Mouse (Mus musculus) kidney, postnatal 0 days (tissue): ENCODE measurements around the gene Nol6. TPM values are rescaled to one million over a fixed set of nuclear protein-coding genes. Genes with fewer than 3 reads are reported as not detected.
"Not testable (repeated sequence)": the region's sequence is repeated elsewhere in the genome, so short reads cannot be mapped to it uniquely, and the experiment has no call there.

Source experiments
- ATAC-seq: fragments of 200-750 bp; cut with Nextera tagmentation; replicated peaks from 2 replicates; pipeline ENCODE4 v1.8.0; 2017; ENCODE audit warnings: low read depth, moderate number of reproducible peaks, moderate TSS enrichment, moderate library complexity; ENCODE audit not compliant: low FRiP score
- DNase-seq: peaks from one replicate; pipeline ENCODE4 v3.0.0-alpha.2; 2016; ENCODE audit warnings: low spot score
- H3K27ac ChIP-seq: fragments of 300-500 bp; sonication (generic); 2 replicates; pipeline ENCODE4 v1.5.1; 2014; ENCODE audit warnings: mild to moderate bottlenecking
- H3K27me3 ChIP-seq: fragments of 300-500 bp; sonication (generic); 2 replicates; pipeline ENCODE4 v1.6.1; 2014; ENCODE audit warnings: low read length, mixed read lengths; ENCODE audit not compliant: insufficient read depth
- H3K36me3 ChIP-seq: fragments of 300-500 bp; sonication (generic); 2 replicates; pipeline ENCODE4 v1.6.1; 2014; ENCODE audit warnings: low read length, mixed read lengths; ENCODE audit not compliant: insufficient read depth
- H3K4me1 ChIP-seq: fragments of 300-500 bp; sonication (generic); replicated peaks from 2 replicates; pipeline ENCODE4 v1.6.1; 2014; ENCODE audit warnings: antibody characterized with exemption, low read length, mixed read lengths; ENCODE audit not compliant: insufficient read depth
- H3K4me2 ChIP-seq: fragments of 300-500 bp; sonication (generic); 2 replicates; pipeline ENCODE4 v1.6.1; 2014; ENCODE audit warnings: mild to moderate bottlenecking, low read length, moderate library complexity, mixed read lengths
- H3K4me3 ChIP-seq: fragments of 300-500 bp; sonication (generic); replicated peaks from 2 replicates; pipeline ENCODE4 v1.5.1; 2014; ENCODE audit warnings: low read depth, low read length
- H3K9ac ChIP-seq: fragments of 300-500 bp; sonication (generic); 2 replicates; pipeline ENCODE4 v1.6.1; 2014; ENCODE audit warnings: low read depth, low read length
- H3K9me3 ChIP-seq: fragments of 300-500 bp; sonication (generic); replicated peaks from 2 replicates; pipeline ENCODE4 v1.6.1; 2016; ENCODE audit warnings: low read length, inconsistent platforms, mixed read lengths
- CTCF ChIP-seq: IDR thresholded peaks from 2 replicates; pipeline ENCODE4 v1.5.1; 2016; ENCODE audit warnings: antibody characterized with exemption, low read depth, mild to moderate bottlenecking, moderate library complexity
- WGBS: fragments of 180-500 bp; shearing (Covaris S2); extraction: QIAGEN DNeasy Blood & Tissue Kit; methylation state at CpG from one replicate; pipeline ENCODE4 v1.1.7; 2014; 5-methylcytosine and 5-hydroxymethylcytosine counted together
- polyA plus RNA-seq: library from polyadenylated mRNA; unstranded; fragments of >200 nt; fragmentation: Nextera tagmentation; extraction: Ambion mirVana; gene quantifications from 2 replicates; pipeline ENCODE4 v1.2.1, GENCODE M21; 2015

Nol6 gene
- polyA plus RNA-seq, 1 experiment from 2014 or later = 18.1 TPM

DNA sequence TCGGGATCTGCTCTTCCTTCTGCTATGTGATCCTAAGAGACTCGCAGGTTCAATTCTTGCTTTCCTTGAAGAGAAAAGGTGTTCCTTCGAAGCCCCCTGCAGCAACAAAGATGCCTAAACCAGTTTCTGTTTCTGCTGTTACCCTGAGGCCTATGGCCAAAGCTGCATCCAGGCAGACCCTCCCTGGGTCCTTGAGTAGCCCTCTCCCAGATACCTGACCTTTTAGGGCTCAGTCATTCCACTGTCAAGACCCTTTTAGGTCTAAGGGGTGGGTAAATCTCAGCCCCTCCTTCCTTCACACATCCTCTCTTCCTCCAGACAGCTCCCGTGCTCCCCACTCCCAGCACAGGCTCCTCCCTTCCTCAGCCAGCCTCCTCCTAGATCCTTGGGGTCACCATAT is 35.1 kb downstream of the Nol6 start:
- 80% methylated on average over 4 of the region's 4 CpGs for WGBS
- Histone ChIP-seq H3K27ac (no peak overlapping the region), H3K4me1 (peaks cover 4% of the 10 kb centered on the region; the same call in 1 of the 2 replicates), H3K4me3 (no peak overlapping the region), H3K4me2 (no peak overlapping the region), H3K36me3 (no peaks in the 10 kb centered on the region), H3K9me3 (no peaks in the 10 kb centered on the region), H3K9ac (no peak overlapping the region), H3K27me3 (no peaks in the 10 kb centered on the region)
- no peak for TF ChIP-seq CTCF
- DNase-seq (no peak), ATAC-seq (no peak)

DNA sequence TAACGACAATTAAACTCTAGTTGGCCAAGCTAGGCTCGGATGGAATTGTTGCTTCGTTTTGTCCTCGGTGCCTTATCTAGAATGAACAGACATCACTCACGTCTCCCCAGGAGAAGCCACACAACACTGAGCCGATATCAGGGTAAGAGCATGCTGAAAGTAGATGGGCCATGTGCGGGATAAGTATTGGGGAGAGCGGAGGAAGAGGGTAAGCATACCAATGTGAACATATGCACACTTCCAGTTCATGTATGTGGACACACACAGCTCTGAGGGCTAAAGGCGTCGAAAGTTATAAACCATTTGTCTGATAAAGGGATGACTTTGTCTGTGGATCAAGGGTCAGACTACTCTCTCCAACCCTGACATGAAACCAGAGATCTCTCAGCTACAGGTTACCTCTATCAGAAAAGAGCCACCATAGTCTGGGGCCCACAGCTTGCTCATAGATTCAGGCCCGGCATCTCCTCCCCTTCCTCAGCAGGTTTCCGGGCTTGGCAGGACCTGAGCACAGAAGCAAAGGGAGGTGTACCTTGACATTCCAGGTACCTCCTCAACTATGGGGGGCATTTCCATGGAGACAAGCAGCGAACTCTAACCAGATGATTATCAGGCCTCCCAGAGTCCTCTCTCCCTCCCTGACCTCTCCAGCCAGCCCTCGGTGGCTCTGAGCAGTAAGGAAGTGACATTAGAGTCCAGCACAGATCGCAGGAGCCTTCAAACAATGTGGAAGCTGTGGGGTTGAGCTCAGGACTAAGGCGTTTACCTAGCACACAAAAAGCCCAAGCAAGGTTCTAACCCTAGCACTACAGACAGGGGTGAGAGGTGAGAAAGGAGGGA is 36.6 kb downstream of the Nol6 start:
- Histone ChIP-seq H3K36me3 (no peaks in the 10 kb centered on the region), H3K27me3 (no peaks in the 10 kb centered on the region), H3K9ac (no peak overlapping the region), H3K4me1 (peaks cover 4% of the 10 kb centered on the region; the same call in 1 of the 2 replicates), H3K4me2 (no peak overlapping the region), H3K4me3 (no peak overlapping the region), H3K9me3 (no peaks in the 10 kb centered on the region), H3K27ac (peak overlapping the region; percentile 47; the same call in 1 of the 2 replicates)
- no peak for TF ChIP-seq CTCF
- 75% methylated on average over 16 of the region's 16 CpGs for WGBS
- DNase-seq = no peak
- peak; percentile 70 for ATAC-seq

DNA sequence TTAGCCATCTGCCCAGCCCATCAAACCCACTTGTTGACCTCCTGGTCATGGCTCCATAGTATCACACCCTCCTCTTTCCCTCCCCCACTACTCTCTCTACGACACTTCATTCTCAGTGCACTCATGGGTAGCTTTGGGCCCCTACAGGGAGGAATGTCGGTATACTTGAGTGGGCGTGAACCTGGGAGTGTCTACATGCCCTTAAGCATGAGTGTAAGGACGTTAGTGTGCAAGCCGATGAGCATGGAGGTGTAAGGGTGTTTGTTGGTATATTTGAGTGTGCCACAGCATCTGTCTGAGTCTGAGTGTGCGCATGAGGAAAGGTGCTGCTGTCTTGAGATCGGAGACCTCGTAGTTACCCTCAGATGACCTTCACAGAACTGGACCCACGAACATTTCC is 37.3 kb downstream of the Nol6 start:
- Histone ChIP-seq H3K27me3 (no peaks in the 10 kb centered on the region), H3K4me1 (peaks cover 4% of the 10 kb centered on the region; the same call in 1 of the 2 replicates), H3K9ac (no peak overlapping the region), H3K27ac (peak overlapping the region; percentile 47; the same call in 1 of the 2 replicates), H3K36me3 (no peaks in the 10 kb centered on the region), H3K4me2 (no peak overlapping the region), H3K9me3 (no peaks in the 10 kb centered on the region), H3K4me3 (no peak overlapping the region)
- DNase-seq (no peak), ATAC-seq (no peak)
- WGBS = 61% methylated on average over 9 of the region's 9 CpGs
- no peak for TF ChIP-seq CTCF

DNA sequence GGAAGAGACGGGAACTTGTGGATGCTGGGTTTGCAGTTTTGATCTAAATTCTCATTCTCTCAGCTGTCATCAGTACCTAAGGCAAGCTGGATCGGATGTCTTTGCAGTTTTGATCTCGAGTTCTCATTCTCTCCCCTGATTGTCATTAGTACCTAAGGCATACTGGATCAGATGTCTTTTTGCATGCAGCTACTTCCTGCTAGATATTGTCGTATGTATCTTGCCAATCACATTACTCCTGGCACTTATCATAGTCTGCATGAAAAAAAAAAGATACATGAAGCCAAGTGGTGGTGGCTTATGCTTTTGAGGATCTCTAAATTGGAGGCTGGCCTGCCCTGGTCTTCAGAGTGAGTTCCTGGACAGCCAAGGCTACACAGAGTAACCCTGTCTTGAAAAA is 39.4 kb downstream of the Nol6 start:
- Histone ChIP-seq H3K4me3 (no peak overlapping the region), H3K27ac (no peak overlapping the region), H3K36me3 (no peaks in the 10 kb centered on the region), H3K9me3 (no peaks in the 10 kb centered on the region), H3K27me3 (no peaks in the 10 kb centered on the region), H3K9ac (no peak overlapping the region), H3K4me1 (no peaks in the 10 kb centered on the region), H3K4me2 (no peak overlapping the region)
- WGBS = 71% methylated on average over 4 of the region's 4 CpGs
- TF ChIP-seq CTCF = no peak
- ATAC-seq = no peak
- no peak for DNase-seq

DNA sequence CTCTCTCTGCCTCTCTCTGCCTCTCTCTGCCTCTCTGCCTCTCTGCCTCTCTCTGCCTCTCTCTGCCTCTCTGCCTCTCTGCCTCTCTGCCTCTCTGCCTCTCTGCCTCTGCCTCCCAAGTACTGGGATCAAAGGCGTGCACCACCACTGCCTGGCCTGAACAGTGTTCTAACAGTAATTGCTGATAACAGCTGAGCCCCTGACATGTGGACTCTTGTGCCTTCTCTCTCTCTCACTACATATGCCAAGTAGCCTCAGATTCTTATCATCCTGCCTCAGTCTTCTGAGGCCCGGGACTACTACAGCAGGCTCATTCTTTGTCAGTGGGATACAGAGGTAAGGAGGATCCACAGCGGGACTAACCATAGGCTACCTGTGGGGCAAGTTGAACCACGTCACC is 41.5 kb downstream of the Nol6 start:
- not testable (repeated sequence) for H3K36me3 ChIP-seq, H3K27me3 ChIP-seq, ATAC-seq, H3K9me3 ChIP-seq, H3K9ac ChIP-seq, DNase-seq, H3K4me3 ChIP-seq, H3K4me2 ChIP-seq, H3K4me1 ChIP-seq, H3K27ac ChIP-seq
- 66% methylated on average over 4 of the region's 4 CpGs for WGBS

DNA sequence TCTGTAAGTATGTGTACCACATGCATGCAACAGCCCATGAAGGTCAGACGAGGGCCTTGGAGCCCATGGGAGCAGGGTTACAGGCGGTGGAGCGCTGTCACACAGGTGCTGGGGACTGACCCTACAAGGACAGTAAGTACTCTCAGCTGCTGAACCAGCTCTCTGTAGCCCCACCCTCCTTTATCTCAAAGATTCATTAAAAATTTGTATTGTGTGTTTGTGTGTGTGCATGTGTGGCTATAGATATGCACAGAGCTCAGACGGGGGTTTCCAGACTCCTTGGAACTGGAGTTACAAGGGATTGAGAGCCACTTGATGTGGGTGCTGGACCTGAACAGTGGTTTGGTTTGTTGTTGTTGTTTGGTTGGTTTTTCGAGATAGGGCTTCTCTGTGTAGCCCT is 42.5 kb downstream of the Nol6 start:
- no peak for TF ChIP-seq CTCF
- H3K4me2 ChIP-seq = no peak overlapping the region
- no peaks in the 10 kb centered on the region for H3K36me3 ChIP-seq
- H3K27me3 ChIP-seq = no peaks in the 10 kb centered on the region
- no peak for ATAC-seq
- no peaks in the 10 kb centered on the region for H3K4me1 ChIP-seq
- no peak overlapping the region for H3K27ac ChIP-seq
- WGBS = 74% methylated on average over 5 of the region's 5 CpGs
- no peaks in the 10 kb centered on the region for H3K9me3 ChIP-seq
- H3K9ac ChIP-seq = no peak overlapping the region
- H3K4me3 ChIP-seq = no peak overlapping the region
- no peak for DNase-seq
